Mouse (Mus musculus) liver, postnatal 0 days (tissue): Measurements from ENCODE around the gene Itpr2. TPM values are rescaled to one million over a fixed set of nuclear protein-coding genes. Genes with fewer than 3 reads are reported as not detected.

Experiments used
- ATAC-seq: fragments of 200-750 bp; cut with Nextera tagmentation; 2 replicates; pipeline ENCODE4 v1.8.0; 2017; ENCODE audit warnings: mild to moderate bottlenecking, moderate library complexity
- DNase-seq: peaks from one replicate; pipeline ENCODE4 v3.0.0-alpha.2; 2016
- H3K27ac ChIP-seq: fragments of 300-500 bp; sonication (generic); 2 replicates; pipeline ENCODE4 v1.5.1; 2014; ENCODE audit warnings: antibody characterized with exemption, moderate library complexity, mild to moderate bottlenecking, low read depth
- H3K27me3 ChIP-seq: fragments of 300-500 bp; sonication (generic); 2 replicates; pipeline ENCODE4 v1.6.1; 2014; ENCODE audit warnings: low read length, control low read depth, mixed read lengths; ENCODE audit not compliant: insufficient read depth
- H3K36me3 ChIP-seq: fragments of 300-500 bp; sonication (generic); replicated peaks from 2 replicates; pipeline ENCODE4 v1.6.1; 2014; ENCODE audit warnings: mild to moderate bottlenecking, control low read depth, low read length, moderate library complexity, mixed read lengths; ENCODE audit not compliant: insufficient read depth
- H3K4me1 ChIP-seq: fragments of 300-500 bp; sonication (generic); 2 replicates; pipeline ENCODE4 v1.6.1; 2014; ENCODE audit warnings: antibody characterized with exemption, mild to moderate bottlenecking, control low read depth; ENCODE audit not compliant: insufficient read depth
- H3K4me2 ChIP-seq: fragments of 300-500 bp; sonication (generic); 2 replicates; pipeline ENCODE4 v1.6.1; 2014; ENCODE audit warnings: low read depth, mild to moderate bottlenecking, low read length, moderate library complexity, mixed read lengths
- H3K4me3 ChIP-seq: fragments of 300-500 bp; sonication (generic); 2 replicates; pipeline ENCODE4 v1.5.1; 2014; ENCODE audit warnings: low read depth, low read length
- H3K9ac ChIP-seq: fragments of 300-500 bp; sonication (generic); replicated peaks from 2 replicates; pipeline ENCODE4 v1.6.1; 2014; ENCODE audit warnings: mild to moderate bottlenecking, moderate library complexity
- H3K9me3 ChIP-seq: fragments of 300-500 bp; sonication (generic); 2 replicates; pipeline ENCODE4 v1.6.1; 2016; ENCODE audit warnings: mild to moderate bottlenecking, control low read depth, low read length, mixed read lengths
- CTCF ChIP-seq: sonication (generic); IDR thresholded peaks from 2 replicates; pipeline ENCODE4 v1.5.1; 2016; ENCODE audit warnings: antibody characterized with exemption, low read depth
- EP300 ChIP-seq: IDR thresholded peaks from 2 replicates; pipeline ENCODE4 v1.6.1; 2016; ENCODE audit warnings: antibody characterized with exemption, low read depth, mild to moderate bottlenecking
- WGBS: fragments of 180-500 bp; shearing (Covaris S2); extraction: QIAGEN DNeasy Blood & Tissue Kit; methylation state at CpG from one replicate; pipeline ENCODE4 v1.1.7; 2014; ENCODE audit not compliant: insufficient replicate concordance; 5-methylcytosine and 5-hydroxymethylcytosine counted together
- polyA plus RNA-seq: library from polyadenylated mRNA; unstranded; fragments of >200 nt; fragmentation: Nextera tagmentation; extraction: Ambion mirVana; gene quantifications from 2 replicates; pipeline ENCODE4 v1.2.1, GENCODE M21; 2015

Itpr2 gene
- polyA plus RNA-seq, 1 experiment from 2014 or later = 13.8 TPM

- H3K36me3 ChIP-seq = no peaks in the 10 kb centered on the region
- TF ChIP-seq EP300 (no peak), CTCF (no peak)
- peaks cover 2% of the 10 kb centered on the region; the same call in 1 of the 2 replicates for H3K4me1 ChIP-seq
- peaks cover 5% of the 10 kb centered on the region; the same call in 1 of the 2 replicates for H3K9me3 ChIP-seq
- H3K9ac ChIP-seq = no peak overlapping the region
- H3K4me2 ChIP-seq = no peak overlapping the region
- no peak overlapping the region for H3K27ac ChIP-seq
- DNase-seq = no peak
- 91% methylated on average over 3 of the region's 3 CpGs for whole genome bisulfite sequencing
- no peak overlapping the region for H3K4me3 ChIP-seq
- no peak for ATAC-seq
- H3K27me3 ChIP-seq = no peaks in the 10 kb centered on the region
Observed at GRCm38 (mm10) chr6:146254216-146254820, 247.7 kb downstream of the Itpr2 start.

GRCm38 (mm10) chr6:146249096-146249495 is 252.9 kb downstream of the Itpr2 start:
- Histone ChIP-seq H3K4me2 (no peak overlapping the region), H3K9me3 (peaks cover under 1% of the 10 kb centered on the region; the same call in 1 of the 2 replicates), H3K9ac (no peak overlapping the region), H3K4me1 (peaks cover 5% of the 10 kb centered on the region), H3K4me3 (no peak overlapping the region), H3K36me3 (peaks cover 13% of the 10 kb centered on the region; the same call in 1 of the 2 replicates), H3K27me3 (no peaks in the 10 kb centered on the region), H3K27ac (no peak overlapping the region)
- 81% methylated on average over 6 of the region's 6 CpGs for WGBS
- DNase-seq (no peak), ATAC-seq (no peak)
- TF ChIP-seq CTCF (no peak), EP300 (no peak)

- Histone ChIP-seq H3K36me3 (peaks cover 13% of the 10 kb centered on the region; the same call in 1 of the 2 replicates), H3K27me3 (no peaks in the 10 kb centered on the region), H3K9me3 (peaks cover 3% of the 10 kb centered on the region; the same call in 1 of the 2 replicates), H3K4me2 (no peak overlapping the region), H3K4me3 (no peak overlapping the region), H3K27ac (no peak overlapping the region), H3K9ac (no peak overlapping the region), H3K4me1 (peaks cover 5% of the 10 kb centered on the region)
- 75% methylated on average over 2 of the region's 2 CpGs for WGBS
- DNase-seq = no peak
- no peak for TF ChIP-seq CTCF
- no peak for TF ChIP-seq EP300
- ATAC-seq = no peak
Observed at GRCm38 (mm10) chr6:146248341-146248740, 253.7 kb downstream of the Itpr2 start.

- no peak overlapping the region for H3K4me2 ChIP-seq
- 90% methylated on average over 1 of the region's 1 CpGs for WGBS
- H3K9ac ChIP-seq = no peak overlapping the region
- no peak for TF ChIP-seq CTCF
- no peak for TF ChIP-seq EP300
- no peak overlapping the region for H3K27ac ChIP-seq
- no peaks in the 10 kb centered on the region for H3K27me3 ChIP-seq
- H3K9me3 ChIP-seq = peaks cover 3% of the 10 kb centered on the region; the same call in 1 of the 2 replicates
- no peak overlapping the region for H3K4me3 ChIP-seq
- peaks cover 13% of the 10 kb centered on the region; the same call in 1 of the 2 replicates for H3K36me3 ChIP-seq
- DNase-seq = no peak
- peaks cover 5% of the 10 kb centered on the region for H3K4me1 ChIP-seq
- ATAC-seq = peak; percentile 66
Observed at GRCm38 (mm10) chr6:146247906-146248305, 254.1 kb downstream of the Itpr2 start.

GRCm38 (mm10) chr6:146246368-146246767 is 255.7 kb downstream of the Itpr2 start:
- no peak overlapping the region for H3K4me2 ChIP-seq
- H3K9ac ChIP-seq = no peak overlapping the region
- DNase-seq (no peak), ATAC-seq (no peak)
- H3K4me3 ChIP-seq = no peak overlapping the region
- WGBS = 84% methylated on average over 6 of the region's 6 CpGs
- H3K27me3 ChIP-seq = no peaks in the 10 kb centered on the region
- H3K4me1 ChIP-seq = peaks cover 5% of the 10 kb centered on the region
- H3K36me3 ChIP-seq = peaks cover 13% of the 10 kb centered on the region; the same call in 1 of the 2 replicates
- no peak for TF ChIP-seq CTCF
- TF ChIP-seq EP300 = no peak
- H3K27ac ChIP-seq = no peak overlapping the region
- H3K9me3 ChIP-seq = peaks cover 3% of the 10 kb centered on the region; the same call in 1 of the 2 replicates

- 89% methylated on average over 9 of the region's 9 CpGs for WGBS
- H3K4me1 ChIP-seq = peaks cover 5% of the 10 kb centered on the region
- peaks cover 3% of the 10 kb centered on the region; the same call in 1 of the 2 replicates for H3K9me3 ChIP-seq
- TF ChIP-seq CTCF = no peak
- TF ChIP-seq EP300 = no peak
- no peak for DNase-seq
- H3K9ac ChIP-seq = no peak overlapping the region
- H3K36me3 ChIP-seq = peaks cover 13% of the 10 kb centered on the region; the same call in 1 of the 2 replicates
- H3K4me3 ChIP-seq = no peak overlapping the region
- no peaks in the 10 kb centered on the region for H3K27me3 ChIP-seq
- no peak overlapping the region for H3K4me2 ChIP-seq
- ATAC-seq = no peak
- no peak overlapping the region for H3K27ac ChIP-seq
Observed at GRCm38 (mm10) chr6:146245888-146246287, 256.1 kb downstream of the Itpr2 start.
